Mouse (Mus musculus) layer of hippocampus, adult 11-12 months (tissue): ENCODE data around the gene Gm13276.
"Not testable (repeated sequence)": the region's sequence is repeated elsewhere in the genome, so short reads cannot be mapped to it uniquely, and the experiment has no call there.

ENCODE experiments used
- DNase-seq: peaks from one replicate; pipeline ENCODE4 v3.0.0; 2022; ENCODE audit warnings: low spot score

Gm13276 gene

DNA sequence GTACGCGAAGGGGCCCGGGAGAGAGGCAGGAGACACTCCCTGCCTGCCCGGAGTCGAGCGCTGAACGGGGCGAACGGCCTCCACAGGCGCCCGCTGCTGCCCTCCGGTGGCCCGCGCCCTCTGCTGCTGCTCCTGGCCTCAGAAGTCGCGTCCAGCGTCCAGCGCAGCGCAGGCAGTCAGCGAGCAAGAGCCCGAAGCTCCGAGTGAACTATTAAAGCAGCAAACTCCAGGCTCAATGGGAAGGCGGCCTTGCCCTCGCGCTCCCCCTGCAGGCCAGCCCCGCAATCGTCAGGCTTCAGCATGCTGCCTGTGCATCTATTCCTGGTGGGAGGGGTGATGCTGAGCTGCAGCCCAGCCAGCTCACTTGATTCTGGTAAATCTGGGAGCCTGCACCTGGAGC, at the start of gene Gm13276:
TSS of gene Gm13276 (plus strand) at position 301 of the 400 bp plus-strand sequence.
- not testable (repeated sequence) for DNase-seq

DNA sequence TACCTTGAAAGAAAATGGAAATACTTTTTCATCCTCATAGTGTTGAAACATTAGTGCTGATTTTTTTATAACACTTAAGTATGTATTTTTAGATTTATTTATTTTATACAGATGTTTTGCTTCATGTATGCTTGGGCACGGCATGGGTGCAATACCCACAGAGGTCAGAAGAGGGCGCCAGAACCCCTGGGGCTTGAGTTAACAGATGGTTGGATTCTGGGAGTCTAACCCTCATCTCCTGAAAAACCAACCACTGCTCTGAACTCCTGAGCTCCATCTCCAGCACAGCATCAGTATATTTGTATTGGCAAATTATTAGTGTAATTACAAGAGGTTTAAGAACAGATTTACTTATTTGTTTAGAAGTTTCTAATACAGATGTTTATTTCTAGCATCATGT, 47.0 kb upstream of the Gm13276 start:
- peak; percentile 73 for DNase-seq

DNA sequence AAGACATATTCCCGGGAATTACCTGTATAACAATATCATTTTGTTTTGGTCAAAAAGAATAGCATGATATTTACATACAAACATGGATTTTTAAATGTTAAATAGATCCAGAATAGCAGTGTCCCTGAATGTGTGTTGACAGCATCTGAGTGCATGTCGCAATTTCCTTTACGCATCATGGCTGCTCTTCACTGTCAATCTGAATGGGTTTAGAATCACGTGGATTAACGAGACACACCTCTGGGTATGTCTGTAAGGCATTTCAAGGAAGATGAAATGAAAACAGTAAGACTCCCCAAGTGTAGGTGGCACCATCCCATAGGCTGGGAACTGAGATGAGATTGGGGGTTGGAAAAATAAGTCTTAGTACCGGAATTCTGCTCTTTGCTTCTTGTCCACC, 46.5 kb upstream of the Gm13276 start:
- no peak for DNase-seq

DNA sequence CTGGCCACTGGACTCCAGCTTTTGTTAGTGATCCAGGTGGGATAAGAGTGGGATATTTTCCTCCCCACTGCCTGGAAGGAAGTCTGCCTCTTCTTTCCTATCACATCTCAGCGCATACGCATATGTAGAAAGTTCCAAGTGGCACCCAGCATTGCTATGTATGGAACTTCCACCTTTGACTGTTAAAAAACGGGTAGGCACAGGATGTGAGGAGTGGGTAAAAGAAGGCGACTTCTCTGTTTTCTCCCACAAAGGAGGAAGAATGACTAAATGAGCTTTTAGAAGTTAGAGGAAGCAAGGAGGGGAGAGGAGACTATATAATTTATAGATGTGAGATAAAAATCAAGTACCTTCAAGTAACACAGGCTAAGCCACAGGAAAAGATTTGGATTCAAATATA, 44.1 kb upstream of the Gm13276 start:
- no peak for DNase-seq

DNA sequence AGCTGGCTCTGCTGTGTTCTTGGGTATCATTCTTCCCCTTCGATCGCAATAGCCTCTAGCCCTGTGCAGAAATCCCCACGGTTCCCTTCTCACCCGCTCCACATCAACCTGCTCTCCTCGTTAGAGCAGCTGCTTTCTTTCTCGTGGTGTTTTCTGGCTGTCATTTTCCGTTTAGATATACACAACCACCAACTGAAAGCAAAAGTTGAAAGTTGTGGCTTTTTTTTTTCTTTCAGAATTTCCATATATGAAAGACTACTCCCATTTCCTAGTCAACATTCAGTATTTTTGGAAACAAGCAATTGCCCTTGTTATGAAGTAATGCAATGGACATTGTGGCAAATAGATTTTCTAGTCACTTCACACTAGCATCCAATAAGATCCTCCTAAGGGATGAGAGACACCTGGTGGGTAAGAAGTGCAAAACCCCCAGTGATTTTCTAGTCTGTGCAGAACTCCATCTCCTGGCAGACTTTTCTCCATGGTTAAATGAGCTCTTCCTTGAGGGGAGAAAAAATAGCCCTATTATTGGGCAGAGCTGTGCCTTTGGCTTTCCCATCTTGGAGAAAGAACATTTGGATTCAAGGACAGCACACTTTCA, 42.6 kb upstream of the Gm13276 start:
- DNase-seq, result no peak

DNA sequence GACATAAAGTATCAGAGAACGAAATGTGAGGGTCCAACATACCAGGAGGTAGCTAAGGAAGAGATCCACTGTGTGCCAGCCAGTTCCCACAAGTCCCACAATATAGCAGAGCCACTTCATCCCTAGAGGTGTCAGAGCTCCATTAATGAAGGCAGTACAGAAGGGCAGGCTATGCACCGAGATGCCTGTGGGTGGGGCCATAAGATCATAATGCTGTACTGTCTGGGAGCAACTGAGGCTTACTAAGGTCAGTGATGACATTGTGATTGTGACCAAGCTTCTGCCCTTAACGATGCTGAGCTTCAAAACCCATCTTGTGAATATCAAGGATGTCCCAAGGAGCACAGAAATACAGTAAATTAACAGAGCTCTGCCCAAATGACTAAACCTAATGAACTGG, 41.3 kb upstream of the Gm13276 start:
- no peak for DNase-seq

DNA sequence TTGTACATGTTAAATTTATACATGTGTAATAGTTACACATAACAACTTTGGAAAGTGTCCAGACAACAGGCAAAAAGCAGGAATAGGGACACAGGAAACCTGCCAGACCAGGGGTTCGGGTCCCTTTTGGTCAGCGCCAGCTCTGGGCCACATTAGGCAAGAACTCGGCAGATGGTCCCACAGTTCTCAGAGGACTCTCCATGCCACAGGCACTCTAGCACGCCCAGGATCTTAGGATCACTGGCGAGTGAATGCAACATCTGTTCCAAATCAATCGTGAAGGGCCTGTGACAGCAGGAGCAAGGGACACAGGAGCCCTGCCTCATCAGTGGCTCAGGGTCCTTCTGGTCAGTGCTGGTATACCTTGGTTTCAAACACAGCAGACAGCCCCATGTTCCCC, 35.6 kb upstream of the Gm13276 start:
- no peak for DNase-seq

DNA sequence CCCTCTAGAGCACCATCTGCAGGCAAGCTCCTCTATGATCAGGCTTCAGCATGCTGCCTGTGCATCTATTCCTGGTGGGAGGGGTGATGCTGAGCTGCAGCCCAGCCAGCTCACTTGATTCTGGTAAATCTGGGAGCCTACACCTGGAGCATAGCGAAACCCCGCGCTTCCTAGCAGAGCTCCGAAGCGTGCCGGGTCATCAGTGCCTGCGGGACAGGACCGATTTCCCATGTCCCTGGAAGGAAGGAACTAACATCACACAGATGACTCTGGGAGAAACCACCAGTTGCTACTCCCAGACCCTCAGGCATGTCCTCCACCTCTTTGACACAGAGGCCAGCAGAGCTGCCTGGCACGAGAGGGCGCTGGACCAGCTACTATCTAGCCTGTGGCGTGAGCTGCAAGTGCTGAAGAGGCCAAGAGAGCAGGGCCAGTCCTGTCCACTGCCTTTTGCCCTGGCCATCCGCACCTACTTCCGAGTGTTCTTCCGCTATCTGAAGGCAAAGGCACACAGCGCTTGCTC, 30.6 kb upstream of the Gm13276 start, which contains the start of gene Gm13271:
TSS of gene Gm13271 (plus strand) at position 51 of the 523 bp plus-strand sequence.
- DNase-seq, result peak; percentile 76

DNA sequence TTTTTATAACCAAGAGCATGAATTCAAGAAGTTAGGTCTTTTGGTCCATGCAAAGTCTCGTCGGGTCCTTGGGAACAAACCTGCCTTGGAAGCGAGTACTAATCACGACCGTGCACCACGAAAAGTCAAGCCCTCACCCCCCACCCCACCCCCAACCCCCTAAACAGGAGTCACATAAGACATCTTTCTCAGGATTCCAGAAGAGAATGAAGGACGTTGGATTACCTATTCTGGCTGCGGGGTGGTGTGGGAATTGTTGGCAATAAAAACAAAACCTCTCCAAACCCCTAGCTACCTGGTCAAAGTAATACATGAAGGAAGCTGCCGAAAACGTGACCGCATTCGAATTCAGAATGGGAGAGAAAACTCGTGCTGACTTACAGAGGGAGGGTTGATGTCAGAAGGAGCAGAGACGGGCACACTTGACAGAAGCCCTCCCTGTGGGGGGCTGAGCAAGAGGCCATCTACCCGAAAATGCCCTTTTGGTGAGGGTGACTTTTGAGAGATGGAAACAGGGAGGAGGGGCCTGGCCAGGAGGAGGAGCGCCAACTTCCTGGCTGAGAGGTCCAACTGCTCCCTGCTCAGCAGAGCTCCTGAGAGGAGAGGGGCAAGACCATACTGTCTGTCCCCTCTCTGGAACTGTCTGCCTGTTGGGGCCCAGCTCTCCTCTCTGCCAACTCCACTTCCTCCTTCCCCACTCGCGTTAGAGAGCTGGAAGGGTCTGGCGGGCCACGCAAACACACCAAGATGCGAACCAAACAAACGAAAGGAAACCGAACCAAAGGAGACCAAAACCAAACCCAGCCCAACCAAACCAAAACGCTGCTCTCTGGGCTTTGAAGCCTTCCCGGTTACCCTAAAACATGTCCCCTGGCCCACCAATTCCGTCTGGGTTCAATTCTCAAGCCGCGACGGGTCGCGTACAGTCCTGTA, 28.7 kb upstream of the Gm13276 start:
- DNase-seq, result not testable (repeated sequence)

DNA sequence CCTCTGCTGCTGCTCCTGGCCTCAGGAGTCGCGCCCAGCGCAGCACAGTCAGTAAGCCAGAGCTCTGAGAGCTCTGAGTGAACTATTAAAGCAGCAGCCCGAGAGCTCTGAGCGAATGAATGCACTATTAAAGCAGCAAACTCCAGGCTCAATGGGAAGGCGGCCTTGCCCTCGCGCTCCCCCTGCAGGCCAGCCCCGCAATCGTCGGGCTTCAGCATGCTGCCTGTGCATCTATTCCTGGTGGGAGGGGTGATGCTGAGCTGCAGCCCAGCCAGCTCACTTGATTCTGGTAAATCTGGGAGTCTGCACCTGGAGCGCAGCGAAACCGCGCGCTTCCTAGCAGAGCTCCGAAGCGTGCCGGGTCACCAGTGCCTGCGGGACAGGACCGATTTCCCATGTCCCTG, 27.9 kb upstream of the Gm13276 start:
- peak; percentile 95 for DNase-seq

DNA sequence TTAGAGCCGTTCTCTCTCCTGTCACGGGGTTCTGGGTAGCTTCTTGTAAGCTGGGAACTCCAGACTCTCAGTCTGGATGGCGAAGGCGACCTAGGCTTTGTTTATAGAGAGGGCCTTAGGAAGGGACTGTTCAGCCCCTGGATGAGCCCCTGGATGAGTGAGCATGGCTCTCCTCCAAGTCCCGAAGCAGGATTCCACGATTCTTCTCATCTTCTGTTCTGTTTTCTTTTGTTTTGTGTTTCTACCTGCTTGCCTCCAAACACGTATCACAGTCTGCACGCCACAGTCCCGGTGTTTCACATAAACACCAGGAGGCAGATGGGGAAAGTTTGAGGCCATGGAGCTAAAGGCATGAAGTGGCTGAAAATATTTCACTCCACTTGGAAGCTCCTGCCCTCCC, 26.8 kb upstream of the Gm13276 start:
- DNase-seq, result peak; percentile 41

DNA sequence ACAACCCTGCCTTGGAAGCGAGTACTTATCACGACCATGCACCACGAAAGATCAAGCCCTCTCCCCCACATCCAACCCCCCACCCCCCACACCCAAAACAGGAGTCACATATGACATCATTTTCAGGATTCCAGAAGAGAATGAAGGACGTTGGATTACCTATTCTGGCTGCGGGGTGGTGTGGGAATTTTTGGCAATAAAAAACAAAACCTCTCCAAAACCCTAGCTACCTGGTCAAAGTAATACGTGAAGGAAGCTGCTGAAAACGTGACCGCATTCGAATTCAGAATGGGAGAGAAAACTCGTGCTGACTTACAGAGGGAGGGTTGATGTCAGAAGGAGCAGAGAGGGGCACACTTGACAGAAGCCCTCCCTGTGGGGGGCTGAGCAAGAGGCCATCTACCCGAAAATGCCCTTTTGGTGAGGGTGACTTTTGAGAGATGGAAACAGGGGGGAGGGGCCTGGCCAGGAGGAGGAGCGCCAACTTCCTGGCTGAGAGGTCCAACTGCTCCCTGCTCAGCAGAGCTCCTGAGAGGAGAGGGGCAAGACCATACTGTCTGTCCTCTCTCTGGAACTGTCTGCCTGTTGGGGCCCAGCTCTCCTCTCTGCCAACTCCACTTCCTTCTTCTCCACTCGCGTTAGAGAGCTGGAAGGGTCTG, 25.8 kb upstream of the Gm13276 start, which contains the start of gene Gm13283:
TSS of gene Gm13283 (plus strand) at position 510 of the 659 bp plus-strand sequence.
- DNase-seq, result peak; percentile 49

DNA sequence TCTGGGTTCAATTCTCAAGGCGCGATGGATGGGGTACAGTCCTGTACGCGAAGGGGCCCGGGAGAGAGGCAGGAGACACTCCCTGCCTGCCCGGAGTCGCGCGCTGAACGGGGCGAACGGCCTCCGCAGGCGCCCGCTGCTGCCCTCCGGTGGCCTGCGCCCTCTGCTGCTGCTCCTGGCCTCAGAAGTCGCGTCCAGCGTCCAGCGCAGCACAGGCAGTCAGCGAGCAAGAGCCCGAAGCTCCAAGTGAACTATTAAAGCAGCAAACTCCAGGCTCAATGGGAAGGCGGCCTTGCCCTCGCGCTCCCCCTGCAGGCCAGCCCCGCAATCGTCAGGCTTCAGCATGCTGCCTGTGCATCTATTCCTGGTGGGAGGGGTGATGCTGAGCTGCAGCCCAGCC, 25.1 kb upstream of the Gm13276 start:
- peak; percentile 56 for DNase-seq

DNA sequence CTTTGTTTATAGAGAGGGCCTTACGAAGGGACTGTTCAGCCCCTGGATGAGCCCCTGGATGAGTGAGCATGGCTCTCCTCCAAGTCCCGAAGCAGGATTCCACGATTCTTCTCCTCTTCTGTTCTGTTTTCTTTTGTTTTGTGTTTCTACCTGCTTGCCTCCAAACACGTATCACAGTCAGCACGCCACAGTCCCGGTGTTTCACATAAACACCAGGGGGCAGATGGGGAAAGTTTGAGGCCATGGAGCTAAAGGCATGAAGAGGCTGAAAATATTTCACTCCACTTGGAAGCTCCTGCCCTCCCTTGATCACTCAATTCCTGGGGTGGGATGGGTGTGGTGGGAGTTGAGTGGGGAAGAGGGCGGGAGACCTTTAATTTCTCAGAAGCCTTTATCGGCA, 23.7 kb upstream of the Gm13276 start:
- peak; percentile 83 for DNase-seq

DNA sequence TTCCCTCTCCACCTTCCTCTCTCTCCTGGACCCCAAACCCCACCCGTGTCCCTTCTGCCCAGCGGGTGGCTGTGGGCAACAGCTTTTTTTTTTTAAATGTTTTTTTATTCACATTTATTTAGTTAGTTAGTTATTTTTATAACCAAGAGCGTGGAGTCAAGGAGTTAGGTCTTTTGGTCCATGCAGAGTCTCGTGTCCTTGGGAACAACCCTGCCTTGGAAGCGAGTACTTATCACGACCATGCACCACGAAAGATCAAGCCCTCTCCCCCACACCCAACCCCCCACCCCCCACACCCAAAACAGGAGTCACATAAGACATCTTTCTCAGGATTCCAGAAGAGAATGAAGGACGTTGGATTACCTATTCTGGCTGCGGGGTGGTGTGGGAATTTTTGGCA, 23.2 kb upstream of the Gm13276 start:
- not testable (repeated sequence) for DNase-seq

DNA sequence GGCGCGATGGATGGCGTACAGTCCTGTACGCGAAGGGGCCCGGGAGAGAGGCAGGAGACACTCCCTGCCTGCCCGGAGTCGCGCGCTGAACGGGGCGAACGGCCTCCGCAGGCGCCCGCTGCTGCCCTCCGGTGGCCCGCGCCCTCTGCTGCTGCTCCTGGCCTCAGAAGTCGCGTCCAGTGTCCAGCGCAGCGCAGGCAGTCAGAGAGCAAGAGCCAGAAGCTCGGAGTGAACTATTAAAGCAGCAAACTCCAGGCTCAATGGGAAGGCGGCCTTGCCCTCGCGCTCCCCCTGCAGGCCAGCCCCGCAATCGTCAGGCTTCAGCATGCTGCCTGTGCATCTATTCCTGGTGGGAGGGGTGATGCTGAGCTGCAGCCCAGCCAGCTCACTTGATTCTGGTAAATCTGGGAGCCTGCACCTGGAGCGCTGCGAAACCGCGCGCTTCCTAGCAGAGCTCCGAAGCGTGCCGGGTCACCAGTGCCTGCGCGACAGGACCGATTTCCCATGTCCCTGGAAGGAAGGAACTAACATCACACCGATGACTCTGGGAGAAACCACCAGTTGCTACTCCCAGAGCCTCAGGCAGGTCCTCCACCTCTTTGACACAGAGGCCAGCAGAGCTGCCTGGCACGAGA, 22.0 kb upstream of the Gm13276 start:
- not testable (repeated sequence) for DNase-seq

DNA sequence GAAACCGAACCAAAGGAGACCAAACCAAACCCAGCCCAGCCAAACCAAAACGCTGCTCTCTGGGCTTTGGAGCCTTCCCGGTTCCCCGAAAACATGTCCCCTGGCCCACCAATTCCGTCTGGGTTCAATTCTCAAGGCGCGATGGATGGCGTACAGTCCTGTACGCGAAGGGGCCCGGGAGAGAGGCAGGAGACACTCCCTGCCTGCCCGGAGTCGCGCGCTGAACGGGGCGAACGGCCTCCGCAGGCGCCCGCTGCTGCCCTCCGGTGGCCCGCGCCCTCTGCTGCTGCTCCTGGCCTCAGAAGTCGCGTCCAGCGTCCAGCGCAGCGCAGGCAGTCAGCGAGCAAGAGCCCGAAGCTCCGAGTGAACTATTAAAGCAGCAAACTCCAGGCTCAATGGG, 12.0 kb upstream of the Gm13276 start, which contains the start of gene Gm13290:
TSS of gene Gm13290 (plus strand) at position 301 of the 400 bp plus-strand sequence.
- DNase-seq, result not testable (repeated sequence)

DNA sequence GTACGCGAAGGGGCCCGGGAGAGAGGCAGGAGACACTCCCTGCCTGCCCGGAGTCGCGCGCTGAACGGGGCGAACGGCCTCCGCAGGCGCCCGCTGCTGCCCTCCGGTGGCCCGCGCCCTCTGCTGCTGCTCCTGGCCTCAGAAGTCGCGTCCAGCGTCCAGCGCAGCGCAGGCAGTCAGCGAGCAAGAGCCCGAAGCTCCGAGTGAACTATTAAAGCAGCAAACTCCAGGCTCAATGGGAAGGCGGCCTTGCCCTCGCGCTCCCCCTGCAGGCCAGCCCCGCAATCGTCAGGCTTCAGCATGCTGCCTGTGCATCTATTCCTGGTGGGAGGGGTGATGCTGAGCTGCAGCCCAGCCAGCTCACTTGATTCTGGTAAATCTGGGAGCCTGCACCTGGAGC, 8.9 kb upstream of the Gm13276 start, which contains the start of gene Gm13289:
TSS of gene Gm13289 (plus strand) at position 301 of the 400 bp plus-strand sequence.
- not testable (repeated sequence) for DNase-seq

DNA sequence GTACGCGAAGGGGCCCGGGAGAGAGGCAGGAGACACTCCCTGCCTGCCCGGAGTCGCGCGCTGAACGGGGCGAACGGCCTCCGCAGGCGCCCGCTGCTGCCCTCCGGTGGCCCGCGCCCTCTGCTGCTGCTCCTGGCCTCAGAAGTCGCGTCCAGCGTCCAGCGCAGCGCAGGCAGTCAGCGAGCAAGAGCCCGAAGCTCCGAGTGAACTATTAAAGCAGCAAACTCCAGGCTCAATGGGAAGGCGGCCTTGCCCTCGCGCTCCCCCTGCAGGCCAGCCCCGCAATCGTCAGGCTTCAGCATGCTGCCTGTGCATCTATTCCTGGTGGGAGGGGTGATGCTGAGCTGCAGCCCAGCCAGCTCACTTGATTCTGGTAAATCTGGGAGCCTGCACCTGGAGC, 6.0 kb upstream of the Gm13276 start, which contains the start of gene Gm13272:
TSS of gene Gm13272 (plus strand) at position 301 of the 400 bp plus-strand sequence.
- DNase-seq, result not testable (repeated sequence)

DNA sequence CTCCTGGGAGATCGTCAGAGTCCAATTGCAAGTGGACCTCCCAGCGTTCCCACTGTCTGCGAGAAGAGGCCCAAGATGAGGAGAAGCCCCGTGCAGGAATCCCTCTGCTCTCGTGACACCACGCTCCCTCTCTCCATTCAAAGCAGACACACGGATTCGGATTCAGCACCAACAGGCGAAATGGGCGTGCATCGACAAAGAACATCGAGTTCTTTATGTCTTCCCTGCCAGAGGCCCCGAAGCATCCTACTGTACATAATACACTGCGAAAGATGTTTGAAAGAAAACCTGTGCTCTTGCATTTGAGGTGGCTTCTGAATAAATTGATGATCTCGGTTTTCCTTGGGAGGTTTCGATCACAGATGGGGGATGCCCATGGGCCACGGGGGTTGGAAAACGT, 5.2 kb upstream of the Gm13276 start:
- DNase-seq, result not testable (repeated sequence)

DNA sequence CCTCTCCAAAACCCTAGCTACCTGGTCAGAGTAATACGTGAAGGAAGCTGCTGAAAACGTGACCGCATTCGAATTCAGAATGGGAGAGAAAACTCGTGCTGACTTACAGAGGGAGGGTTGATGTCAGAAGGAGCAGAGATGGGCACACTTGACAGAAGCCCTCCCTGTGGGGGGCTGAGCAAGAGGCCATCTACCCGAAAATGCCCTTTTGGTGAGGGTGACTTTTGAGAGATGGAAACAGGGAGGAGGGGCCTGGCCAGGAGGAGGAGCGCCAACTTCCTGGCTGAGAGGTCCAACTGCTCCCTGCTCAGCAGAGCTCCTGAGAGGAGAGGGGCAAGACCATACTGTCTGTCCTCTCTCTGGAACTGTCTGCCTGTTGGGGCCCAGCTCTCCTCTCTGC, 3.7 kb upstream of the Gm13276 start, which contains the start of gene Ifnz:
TSS of gene Ifnz (plus strand) at position 301 of the 400 bp plus-strand sequence.
- DNase-seq, result not testable (repeated sequence)
